Comparison of ENCODE assay signal across 21 mouse cellular contexts in genomic region chr9:97038010-97038409, GRCm38 (mm10). TPM values are rescaled to one million over a fixed set of nuclear protein-coding genes. Genes with fewer than 3 reads are reported as not detected.
DNase-seq lines count a peak whose midpoint lies in the region; TF ChIP-seq lines count a peak whose summit lies in the region.
"Had no signal": no experiment of that assay in that cellular context is flagged by ENCODE, and none has a peak within 500 bp of the region (broad histone marks: within the 10 kb centered on the region; RNA-seq: fewer than 3 reads in every experiment).

No protein-coding gene starts in this region.

- H3K4me1 ChIP-seq in olfactory bulb, adult 2 months (ENCODE audit: control insufficient read depth, insufficient read depth, low read length), result peaks cover 11% of the 10 kb centered on the region
- H3K4me1 ChIP-seq: embryonic facial prominence, embryonic 13.5 days; heart, embryonic 13.5 days; hindbrain, embryonic 12.5 days had no signal

- H3K4me3 ChIP-seq in olfactory bulb, adult 2 months (ENCODE audit: insufficient read depth, low read depth, low read length), result no peak overlapping the region
- H3K4me3 ChIP-seq: embryonic facial prominence, embryonic 13.5 days; forebrain, embryonic 13.5 days; heart, adult 2 months; heart, embryonic 13.5 days; hindbrain, embryonic 12.5 days had no signal

- DNase-seq in adrenal gland, adult 2 months, result peak; percentile 46
- DNase-seq in adrenal gland, postnatal 25 days, result no peak
- DNase-seq in 3T3-L1 (ENCODE audit: low read depth, low spot score), result peak; percentile 25
- peak; percentile 22 for DNase-seq in fibroblast of lung, adult 2 months (ENCODE audit: low read depth)
- DNase-seq in lung, postnatal 10 days, result no peak
- no peak for DNase-seq in heart, postnatal 14 days
- DNase-seq: cerebellum, adult 11-12 months; cerebellum, adult 9-10 months; cerebellum, postnatal 36 days; forebrain, postnatal 0 days; gastrocnemius, postnatal 25 days; heart, adult 2 months; heart, postnatal 4 days; kidney, adult 11 months; kidney, adult 9 months had no signal

- no peak for TF ChIP-seq POLR2A in olfactory bulb, adult 2 months (IDR thresholded peaks at IDR 0.05; ENCODE audit: insufficient read depth, low read depth, low read length)

- 72% methylated on average over 3 of the region's 3 CpGs for WGBS in olfactory bulb, adult 2 months

- peak overlapping the region; percentile 38; the same call in 1 of the 2 replicates for H3K27ac ChIP-seq in olfactory bulb, adult 2 months (ENCODE audit: insufficient read depth, low read depth, low read length)
- H3K27ac ChIP-seq: embryonic facial prominence, embryonic 13.5 days; forebrain, embryonic 13.5 days; heart, adult 2 months; heart, embryonic 13.5 days; hindbrain, embryonic 12.5 days had no signal

- no peak for TF ChIP-seq CTCF in olfactory bulb, adult 2 months (IDR thresholded peaks at IDR 0.05; ENCODE audit: insufficient read depth, low read depth, low read length)

- intact Hi-C loops in heart, postnatal 14 days (cut with DNase I), result no loop called here

RNA-seq across cellular contexts. Expression of gene Spsb4, which starts 19.4 kb away (rescaled TPM):
- 1 to 10 TPM; 1.5 to 1.6 TPM for total RNA-seq in adrenal gland, adult 2 months (2021)
- polyA plus RNA-seq in adrenal gland, adult 2 months (2012; rRNA removed), result 1.6 and 2.0 TPM in 2 replicates
- total RNA-seq in adrenal gland, postnatal 25 days (2021), result 0.86 and 1.2 TPM in 2 replicates
- polyA plus RNA-seq in olfactory bulb, adult 2 months (2012; ENCODE audit: insufficient read depth, insufficient read length, low replicate concordance, missing spikeins), result not detected in 2 replicates
- 1 to 10 TPM; 5.0 to 9.0 TPM for total RNA-seq in heart, postnatal 14 days (2021)
- total RNA-seq: CH12.LX had no signal

Comparison
In these comparisons a context has a peak if more than half of its experiments do, and no peak if none do; other contexts are left out.
1. DNase-seq: peak in adrenal gland, adult 2 months (single experiment), 3T3-L1 (single experiment) and fibroblast of lung, adult 2 months (single experiment); none in adrenal gland, postnatal 25 days (single experiment), lung, postnatal 10 days (single experiment) and heart, postnatal 14 days (0 of 2).